Mouse (Mus musculus): ENCODE measurements around the gene Cgn.

DNA sequence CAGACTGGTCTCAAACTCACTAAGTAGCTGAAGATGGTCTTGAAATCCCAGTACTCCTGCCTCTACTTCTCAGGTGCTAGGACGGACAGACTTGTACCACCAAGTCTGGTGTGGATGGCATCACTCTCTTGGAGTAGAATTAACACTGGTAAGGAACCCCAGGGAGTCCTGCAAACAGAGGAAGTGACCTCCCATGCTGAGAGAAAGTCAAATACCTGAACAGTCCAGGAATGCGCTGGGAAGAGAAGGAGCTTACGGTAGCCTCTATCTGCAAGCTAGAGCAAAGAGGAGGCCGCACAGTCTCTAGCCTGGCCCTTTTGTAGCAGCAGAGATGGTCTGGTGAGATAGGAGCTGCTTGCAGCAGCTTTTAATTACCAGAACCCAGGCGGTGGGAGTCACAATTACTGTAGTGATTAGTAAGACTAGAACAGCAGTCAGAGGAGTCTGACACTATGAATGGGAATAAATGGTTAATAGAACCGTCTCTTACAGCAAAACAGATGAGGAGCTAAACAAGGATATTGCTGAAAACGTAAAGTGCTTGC, 9.4 kb upstream of the Cgn start:
- TF ChIP-seq CTCF (conservative IDR thresholded peaks at IDR 0.05; ENCODE audit: insufficient read depth, insufficient read length, low read depth, low read length) (no peak), POLR2A (IDR thresholded peaks at IDR 0.05; ENCODE audit: low read depth, low read length) (no peak)

Data from kidney, adult 2 months (tissue).